Mouse (Mus musculus) midbrain, embryonic 11.5 days (tissue): ENCODE data around the gene Notch3. TPM values are rescaled to one million over a fixed set of nuclear protein-coding genes. Genes with fewer than 3 reads are reported as not detected.
"Not testable (repeated sequence)": the region's sequence is repeated elsewhere in the genome, so short reads cannot be mapped to it uniquely, and the experiment has no call there.

Experiments used
- ATAC-seq: fragments of 200-750 bp; cut with Nextera tagmentation; 2 replicates; pipeline ENCODE4 v1.8.0; 2017; ENCODE audit warnings: moderate TSS enrichment, moderate library complexity; ENCODE audit not compliant: low FRiP score
- DNase-seq: peaks from one replicate; pipeline ENCODE4 v3.0.0; 2015; ENCODE audit warnings: low spot score; ENCODE audit errors: missing footprints
- H3K27ac ChIP-seq: fragments of 300-500 bp; sonication (generic); 2 replicates; pipeline ENCODE4 v1.5.1; 2014; ENCODE audit warnings: low read depth, low read length
- H3K27me3 ChIP-seq: fragments of 300-500 bp; sonication (generic); 2 replicates; pipeline ENCODE4 v1.6.1; 2014; ENCODE audit warnings: mild to moderate bottlenecking, low read length, moderate library complexity, mixed read lengths; ENCODE audit not compliant: control insufficient read depth, insufficient read depth
- H3K36me3 ChIP-seq: fragments of 300-500 bp; sonication (generic); 2 replicates; pipeline ENCODE4 v1.6.1; 2014; ENCODE audit warnings: mild to moderate bottlenecking, low read length, moderate library complexity, mixed read lengths; ENCODE audit not compliant: control insufficient read depth, insufficient read depth
- H3K4me1 ChIP-seq: fragments of 300-500 bp; sonication (generic); 2 replicates; pipeline ENCODE4 v1.6.1; 2014; ENCODE audit warnings: low read length; ENCODE audit not compliant: control insufficient read depth, insufficient read depth
- H3K4me2 ChIP-seq: fragments of 300-500 bp; sonication (generic); 2 replicates; pipeline ENCODE4 v1.6.1; 2014; ENCODE audit warnings: mild to moderate bottlenecking, moderate library complexity
- H3K4me3 ChIP-seq: fragments of 300-500 bp; sonication (generic); 2 replicates; pipeline ENCODE4 v1.5.1; 2014; ENCODE audit warnings: low read depth, low read length
- H3K9ac ChIP-seq: fragments of 300-500 bp; sonication (generic); 2 replicates; pipeline ENCODE4 v1.6.1; 2014; ENCODE audit warnings: low read length
- H3K9me3 ChIP-seq: fragments of 300-500 bp; sonication (generic); 2 replicates; pipeline ENCODE4 v1.6.1; 2016; ENCODE audit warnings: low read length; ENCODE audit not compliant: control insufficient read depth
- WGBS: fragments of 180-500 bp; shearing (Covaris S2); extraction: QIAGEN DNeasy Blood & Tissue Kit; methylation state at CpG from one replicate; pipeline ENCODE4 v1.1.7; 2014; 5-methylcytosine and 5-hydroxymethylcytosine counted together
- polyA plus RNA-seq: library from polyadenylated mRNA; unstranded; fragments of >200 nt; fragmentation: Nextera tagmentation; extraction: Ambion mirVana; gene quantifications from 2 replicates; pipeline ENCODE4 v1.2.1, GENCODE M21; 2014

Notch3 gene
- polyA plus RNA-seq, 1 experiment from 2014 or later: 21.4 TPM

GRCm38 (mm10) chr17:32117287-32117871 lies 49.3 kb downstream of the Notch3 start:
- Histone ChIP-seq H3K4me1 (peaks cover 13% of the 10 kb centered on the region), H3K4me2 (no peak overlapping the region), H3K9ac (no peak overlapping the region), H3K36me3 (peaks cover 10% of the 10 kb centered on the region), H3K27ac (no peak overlapping the region), H3K4me3 (no peak overlapping the region), H3K27me3 (peaks cover 12% of the 10 kb centered on the region; the same call in 1 of the 2 replicates), H3K9me3 (no peaks in the 10 kb centered on the region)
- ATAC-seq: peak; percentile 19; the same call in 1 of the 2 replicates
- no peak for DNase-seq
- WGBS: 60% methylated on average over 4 of the region's 5 CpGs

DNA sequence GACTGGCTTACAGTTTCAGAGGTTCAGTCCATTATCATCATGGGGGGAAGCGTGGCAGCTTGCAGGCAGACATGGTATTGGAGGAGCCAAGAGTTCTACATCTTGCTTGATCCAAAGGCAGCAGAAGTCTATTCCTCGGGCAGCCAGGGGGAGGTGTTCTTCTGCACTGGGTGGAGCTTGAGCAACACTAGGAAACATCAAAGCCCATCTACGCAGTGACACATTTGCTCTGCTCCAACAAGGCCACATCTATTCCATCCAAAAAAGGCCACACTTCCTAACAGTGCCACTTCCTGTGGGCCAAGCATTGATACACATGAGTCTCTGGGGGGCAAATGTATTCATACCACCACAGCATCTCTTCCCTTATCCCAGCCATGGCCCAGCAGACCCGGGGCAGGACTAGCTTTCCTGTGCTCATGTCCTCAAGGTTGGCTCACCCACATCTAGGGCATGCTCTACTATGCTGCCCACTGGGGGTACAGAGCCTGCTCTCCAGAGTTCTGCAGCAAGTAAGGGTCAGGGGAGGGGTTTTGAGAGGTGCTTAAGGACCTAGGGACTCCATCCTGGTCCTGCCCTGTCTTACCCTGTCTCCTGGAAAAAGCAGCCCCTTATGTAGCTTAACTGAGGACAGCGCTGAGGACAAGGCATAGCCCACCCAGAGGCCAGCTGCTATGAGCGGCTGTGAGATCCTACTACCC lies 49.9 kb downstream of the Notch3 start:
- H3K4me1 ChIP-seq: peaks cover 13% of the 10 kb centered on the region
- no peak overlapping the region for H3K4me2 ChIP-seq
- H3K27me3 ChIP-seq: peaks cover 12% of the 10 kb centered on the region; the same call in 1 of the 2 replicates
- peaks cover 4% of the 10 kb centered on the region for H3K36me3 ChIP-seq
- H3K4me3 ChIP-seq: no peak overlapping the region
- 80% methylated on average over 6 of the region's 6 CpGs for WGBS
- H3K27ac ChIP-seq: no peak overlapping the region
- no peak for ATAC-seq
- no peaks in the 10 kb centered on the region for H3K9me3 ChIP-seq
- DNase-seq: no peak
- no peak overlapping the region for H3K9ac ChIP-seq

DNA sequence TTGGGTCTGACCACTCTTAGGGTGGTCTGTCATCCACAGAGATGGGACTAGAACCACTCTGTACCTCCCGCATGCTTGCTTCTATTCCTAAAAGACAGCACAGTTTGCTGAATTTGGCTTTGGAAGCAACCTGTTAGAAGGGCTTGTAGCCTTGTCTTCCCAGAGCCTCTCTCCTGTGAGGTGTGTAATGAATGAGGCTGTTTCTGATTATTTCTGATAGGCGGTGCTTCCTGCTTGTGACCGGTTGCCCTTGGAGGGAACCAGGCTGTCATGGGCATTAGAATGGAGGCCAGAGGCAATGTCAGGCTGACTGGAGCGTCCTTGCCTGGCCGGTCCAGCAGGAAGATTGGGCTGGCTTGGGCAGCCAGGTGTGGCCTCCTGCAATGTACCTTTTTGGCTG lies 52.2 kb downstream of the Notch3 start:
- not testable (repeated sequence) for H3K9ac ChIP-seq, DNase-seq, H3K27ac ChIP-seq, H3K9me3 ChIP-seq, H3K36me3 ChIP-seq, ATAC-seq
- WGBS: 53% methylated on average over 5 of the region's 5 CpGs
- H3K4me1 ChIP-seq: peaks cover 13% of the 10 kb centered on the region
- peak overlapping the region; percentile 42 for H3K4me3 ChIP-seq
- peak overlapping the region; percentile 90 for H3K4me2 ChIP-seq
- H3K27me3 ChIP-seq: peaks cover 12% of the 10 kb centered on the region; the same call in 1 of the 2 replicates

DNA sequence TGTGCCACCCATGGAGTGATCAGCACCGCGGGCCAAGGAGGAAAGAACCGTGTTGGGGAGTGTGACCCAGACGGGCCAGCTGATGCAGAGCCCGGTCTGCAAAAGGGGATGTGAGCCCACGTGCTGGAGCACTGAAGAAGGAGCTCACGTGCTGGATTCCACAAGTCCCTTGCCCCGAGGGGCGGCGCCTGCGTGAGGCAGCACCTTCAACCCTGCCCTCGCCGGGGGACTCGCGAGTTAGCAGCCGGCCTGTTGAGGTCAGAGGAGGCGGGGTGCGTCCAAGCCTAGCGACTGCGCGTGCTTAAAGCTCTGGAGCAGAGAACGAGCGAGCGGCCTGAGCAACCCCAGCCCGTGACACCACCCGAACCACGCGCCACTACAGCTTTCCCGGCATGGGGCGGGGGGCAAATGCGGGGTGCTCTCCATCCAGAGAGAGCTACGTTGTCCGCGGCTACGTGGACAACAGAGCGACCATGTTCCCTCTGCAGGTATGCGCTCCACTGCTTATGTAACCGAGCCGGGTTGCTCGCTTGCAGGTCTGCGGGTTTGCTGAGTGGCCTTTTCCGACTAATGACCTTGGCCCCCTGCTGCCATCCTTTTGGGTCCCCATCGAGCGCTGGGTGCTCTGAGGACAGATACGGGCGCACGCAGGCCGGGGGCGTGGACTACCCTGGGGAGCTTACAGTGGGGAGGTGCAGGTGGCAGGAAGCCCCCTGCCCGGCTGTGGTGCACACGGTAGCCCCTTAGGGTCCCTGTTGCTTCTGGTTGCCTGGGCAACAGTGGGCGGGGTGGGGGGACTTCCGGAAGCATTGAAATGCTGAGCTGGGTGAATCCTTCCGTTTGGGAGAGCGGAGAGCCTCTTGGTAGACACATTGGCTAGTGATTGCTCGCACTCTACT lies 52.9 kb downstream of the Notch3 start:
- H3K27me3 ChIP-seq: peaks cover 12% of the 10 kb centered on the region; the same call in 1 of the 2 replicates
- WGBS: under 1% methylated on average over 56 of the region's 56 CpGs

DNA sequence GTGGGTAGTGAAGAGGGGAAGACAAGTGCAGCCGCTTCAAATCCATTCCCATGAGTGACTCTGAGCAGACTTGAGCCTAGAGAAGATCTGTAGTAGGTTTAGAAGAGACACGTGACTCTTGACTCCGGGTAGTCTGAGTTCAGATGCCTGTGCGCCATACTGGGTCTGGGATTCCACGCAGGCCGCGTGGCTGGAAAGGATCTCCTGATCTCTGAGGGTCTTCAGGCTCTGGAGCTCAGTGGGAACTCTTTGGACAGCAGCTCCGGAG lies 53.5 kb downstream of the Notch3 start:
- peak overlapping the region; percentile 90 for H3K4me2 ChIP-seq
- DNase-seq (no peak), ATAC-seq (peak; percentile 10; the same call in 1 of the 2 replicates)
- H3K27me3 ChIP-seq: peaks cover 12% of the 10 kb centered on the region; the same call in 1 of the 2 replicates
- H3K36me3 ChIP-seq: no peaks in the 10 kb centered on the region
- peak overlapping the region; percentile 42 for H3K4me3 ChIP-seq
- H3K9ac ChIP-seq: no peak overlapping the region; the same call in 1 of the 2 replicates
- 4% methylated on average over 8 of the region's 8 CpGs for WGBS
- peaks cover 10% of the 10 kb centered on the region for H3K4me1 ChIP-seq
- no peak overlapping the region for H3K27ac ChIP-seq
- no peaks in the 10 kb centered on the region for H3K9me3 ChIP-seq

More for the DNA sequence above, 52.9 kb downstream of the Notch3 start:
- H3K27ac ChIP-seq: no peak overlapping the region
- H3K36me3 ChIP-seq: no peaks in the 10 kb centered on the region
- H3K9ac ChIP-seq: peak overlapping the region; percentile 54
- H3K4me1 ChIP-seq: peaks cover 13% of the 10 kb centered on the region
- DNase-seq (peak; percentile 93), ATAC-seq (peak; percentile 58)
- peak overlapping the region; percentile 42 for H3K4me3 ChIP-seq
- H3K9me3 ChIP-seq: no peaks in the 10 kb centered on the region
- peak overlapping the region; percentile 90 for H3K4me2 ChIP-seq

- ATAC-seq (0 out of 2 replicates have a peak, but pooled peaks have one; percentile 1), DNase-seq (no peak)
- no peaks in the 10 kb centered on the region for H3K36me3 ChIP-seq
- peaks cover 8% of the 10 kb centered on the region for H3K4me1 ChIP-seq
- peak overlapping the region; percentile 90; the same call in 1 of the 2 replicates for H3K4me2 ChIP-seq
- no peak overlapping the region for H3K9ac ChIP-seq
- peaks cover 12% of the 10 kb centered on the region; the same call in 1 of the 2 replicates for H3K27me3 ChIP-seq
- 61% methylated on average over 8 of the region's 8 CpGs for WGBS
- H3K9me3 ChIP-seq: no peaks in the 10 kb centered on the region
- no peak overlapping the region for H3K27ac ChIP-seq
- H3K4me3 ChIP-seq: no peak overlapping the region
Measured at GRCm38 (mm10) chr17:32112434-32113254, 54.0 kb downstream of the Notch3 start.

- Histone ChIP-seq H3K27me3 (peaks cover 12% of the 10 kb centered on the region; the same call in 1 of the 2 replicates), H3K4me3 (no peak overlapping the region), H3K27ac (no peak overlapping the region), H3K4me2 (no peak overlapping the region), H3K9ac (no peak overlapping the region), H3K4me1 (peaks cover 8% of the 10 kb centered on the region), H3K9me3 (no peaks in the 10 kb centered on the region), H3K36me3 (no peaks in the 10 kb centered on the region)
- ATAC-seq (no peak), DNase-seq (no peak)
- WGBS: 79% methylated on average over 10 of the region's 10 CpGs
Measured at GRCm38 (mm10) chr17:32110980-32111780, 55.5 kb downstream of the Notch3 start.

DNA sequence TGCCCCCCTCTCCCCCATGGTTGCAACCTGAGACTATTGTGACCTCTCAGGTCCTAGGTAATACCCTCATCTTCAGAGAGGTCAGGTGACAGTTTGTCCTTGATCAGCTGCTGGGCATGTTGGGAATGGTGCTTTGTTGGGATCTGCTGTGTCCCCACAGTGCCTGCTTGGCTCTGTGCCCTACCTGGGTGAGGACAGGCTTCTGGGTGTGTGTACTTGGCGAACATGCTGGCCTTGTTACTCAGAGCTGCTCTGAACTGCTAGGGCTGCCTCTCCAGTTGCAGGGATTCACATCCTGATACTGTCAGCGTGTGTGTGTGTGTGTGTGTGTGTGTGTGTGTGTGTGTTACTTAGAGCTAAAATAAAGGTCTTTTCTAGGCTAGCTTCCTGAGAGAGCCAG lies 56.2 kb downstream of the Notch3 start:
- H3K4me2 ChIP-seq: no peak overlapping the region
- 75% methylated on average over 2 of the region's 2 CpGs for WGBS
- no peaks in the 10 kb centered on the region for H3K9me3 ChIP-seq
- ATAC-seq: no peak
- no peak overlapping the region for H3K4me3 ChIP-seq
- DNase-seq: no peak
- H3K27me3 ChIP-seq: peaks cover 12% of the 10 kb centered on the region; the same call in 1 of the 2 replicates
- H3K4me1 ChIP-seq: peaks cover 8% of the 10 kb centered on the region
- H3K36me3 ChIP-seq: no peaks in the 10 kb centered on the region
- no peak overlapping the region for H3K9ac ChIP-seq
- no peak overlapping the region for H3K27ac ChIP-seq
